Mouse (Mus musculus): ENCODE measurements at regions not wholly inside any gene's neighbourhood (a gene's known extent, or its start where the extent isn't known, plus 50 kb on each side); places are given as distances from the start of the nearest gene placed in this dataset.

DNA sequence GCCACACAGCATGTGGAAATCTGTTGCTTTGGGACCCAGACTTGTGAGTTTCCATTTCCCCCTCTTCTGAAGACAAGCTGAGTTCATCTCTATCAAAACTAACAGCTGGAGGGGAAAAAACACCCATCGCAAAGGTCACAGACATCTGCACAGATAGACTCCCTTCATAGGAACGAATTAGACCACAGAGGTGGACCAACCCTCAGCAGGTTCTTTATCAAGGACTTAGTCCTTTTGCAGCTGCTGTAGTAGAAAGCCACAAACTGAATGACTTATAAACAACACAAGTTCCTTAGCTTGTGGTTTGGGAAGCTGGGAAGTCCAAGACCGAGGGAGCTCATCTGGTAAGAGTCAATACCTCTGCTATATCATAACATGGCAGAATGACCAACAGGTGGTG lies 54.7 kb upstream of the Spdye4c start:
- TF ChIP-seq EP300 (IDR thresholded peaks at IDR 0.05; ENCODE audit: low read depth) (no peak), CTCF (IDR thresholded peaks at IDR 0.05; ENCODE audit: low read depth) (no peak)
- H3K4me1 ChIP-seq (replicated peaks; ENCODE audit: control insufficient read depth in 2 of 2, insufficient read depth in 2 of 2, low read length in 1 of 2), result no peaks in the 10 kb centered on the region
- no peak for ATAC-seq (ENCODE audit: insufficient read depth)
- H3K27ac ChIP-seq, result no peak overlapping the region
- H3K4me3 ChIP-seq (ENCODE audit: insufficient read depth in 1 of 2, low read depth in 2 of 2, low read length in 2 of 2), result no peak overlapping the region
- H3K36me3 ChIP-seq (replicated peaks; ENCODE audit: control insufficient read depth, insufficient read depth, low read depth), result no peaks in the 10 kb centered on the region
- H3K27me3 ChIP-seq (ENCODE audit: control insufficient read depth, insufficient read depth, low read length), result no peaks in the 10 kb centered on the region
- DNase-seq (ENCODE audit: low read depth in 3 of 3, low spot score in 3 of 3), result no peak
- H3K9me3 ChIP-seq (ENCODE audit: control insufficient read depth, low read length), result no peaks in the 10 kb centered on the region
- H3K4me2 ChIP-seq (ENCODE audit: low read depth), result no peak overlapping the region
- H3K9ac ChIP-seq (replicated peaks), result no peak overlapping the region
- 31% methylated on average over 3 of the region's 3 CpGs for WGBS (ENCODE audit: insufficient replicate concordance)

DNA sequence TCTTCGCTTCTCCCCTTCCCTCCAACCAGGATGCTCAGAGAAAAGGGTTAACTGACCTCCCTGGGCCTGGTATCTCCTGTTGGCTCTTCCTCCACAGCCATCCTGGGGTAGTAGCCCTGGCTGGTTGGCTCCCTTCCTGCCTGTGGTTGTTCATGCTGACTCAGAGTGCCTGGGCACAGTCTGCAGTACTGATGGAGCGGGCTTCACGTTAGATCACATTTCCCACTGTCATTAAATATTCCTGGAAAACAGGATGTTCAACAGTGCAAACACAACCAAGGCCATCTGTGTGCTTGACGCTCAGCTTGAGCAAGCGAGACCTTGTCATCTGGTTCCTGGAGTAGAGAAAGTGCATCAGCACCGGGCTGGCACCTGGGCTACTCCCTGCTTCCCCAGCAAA lies 53.6 kb upstream of the Spdye4c start:
- WGBS (ENCODE audit: insufficient replicate concordance), result 50% methylated on average over 6 of the region's 6 CpGs
- Histone ChIP-seq H3K9me3 (ENCODE audit: control insufficient read depth, low read length) (no peaks in the 10 kb centered on the region), H3K4me3 (ENCODE audit: insufficient read depth in 1 of 2, low read depth in 2 of 2, low read length in 2 of 2) (no peak overlapping the region), H3K27ac (no peak overlapping the region), H3K36me3 (replicated peaks; ENCODE audit: control insufficient read depth, insufficient read depth, low read depth) (no peaks in the 10 kb centered on the region), H3K4me2 (ENCODE audit: low read depth) (no peak overlapping the region), H3K9ac (replicated peaks) (no peak overlapping the region), H3K4me1 (replicated peaks; ENCODE audit: control insufficient read depth in 2 of 2, insufficient read depth in 2 of 2, low read length in 1 of 2) (no peaks in the 10 kb centered on the region), H3K27me3 (ENCODE audit: control insufficient read depth, insufficient read depth, low read length) (no peaks in the 10 kb centered on the region)
- no peak for TF ChIP-seq EP300 (IDR thresholded peaks at IDR 0.05; ENCODE audit: low read depth)
- no peak for ATAC-seq (ENCODE audit: insufficient read depth)
- no peak for DNase-seq (ENCODE audit: low read depth in 3 of 3, low spot score in 3 of 3)

DNA sequence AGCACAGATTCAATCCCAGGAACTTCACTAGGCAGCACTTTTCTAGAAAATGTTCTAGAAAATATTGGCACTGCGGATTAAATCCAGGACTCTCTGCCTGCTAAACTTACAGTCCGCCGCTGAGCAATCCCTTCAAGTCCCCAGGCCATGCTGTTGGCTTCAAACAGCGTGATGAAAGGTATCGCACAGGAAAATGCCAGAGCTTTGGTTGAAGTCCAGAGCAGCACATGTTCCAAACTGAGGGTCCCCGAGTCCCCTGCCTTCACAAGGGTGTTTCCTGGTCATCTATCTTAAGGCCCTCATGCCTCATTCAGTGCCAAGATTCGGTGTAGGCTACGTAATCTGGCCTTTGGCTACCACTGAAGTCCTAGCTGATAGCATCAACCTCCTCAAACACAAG lies 52.3 kb upstream of the Spdye4c start:
- no peak for DNase-seq (ENCODE audit: low read depth in 3 of 3, low spot score in 3 of 3)
- Histone ChIP-seq H3K9me3 (ENCODE audit: control insufficient read depth, low read length) (no peaks in the 10 kb centered on the region), H3K9ac (replicated peaks) (no peak overlapping the region), H3K4me1 (replicated peaks; ENCODE audit: control insufficient read depth in 2 of 2, insufficient read depth in 2 of 2, low read length in 1 of 2) (no peaks in the 10 kb centered on the region), H3K4me3 (ENCODE audit: insufficient read depth in 1 of 2, low read depth in 2 of 2, low read length in 2 of 2) (no peak overlapping the region), H3K27ac (no peak overlapping the region), H3K4me2 (ENCODE audit: low read depth) (no peak overlapping the region), H3K27me3 (ENCODE audit: control insufficient read depth, insufficient read depth, low read length) (no peaks in the 10 kb centered on the region), H3K36me3 (replicated peaks; ENCODE audit: control insufficient read depth, insufficient read depth, low read depth) (no peaks in the 10 kb centered on the region)
- TF ChIP-seq EP300 (IDR thresholded peaks at IDR 0.05; ENCODE audit: low read depth) (no peak), CTCF (IDR thresholded peaks at IDR 0.05; ENCODE audit: low read depth) (no peak)
- 72% methylated on average over 8 of the region's 8 CpGs for WGBS (ENCODE audit: insufficient replicate concordance)
- no peak for ATAC-seq (ENCODE audit: insufficient read depth)

All from liver, embryonic 14.5 days (tissue).